Mouse (Mus musculus) lung, embryonic 14.5 days (tissue): ENCODE data around the gene Nrf1. TPM values are rescaled to one million over a fixed set of nuclear protein-coding genes. Genes with fewer than 3 reads are reported as not detected.

Experiments used
- ATAC-seq: fragments of 200-750 bp; cut with Nextera tagmentation; 2 replicates; pipeline ENCODE4 v1.8.0; 2017; ENCODE audit warnings: mild to moderate bottlenecking, moderate TSS enrichment, moderate library complexity; ENCODE audit not compliant: insufficient read depth
- DNase-seq: peaks from one replicate; pipeline ENCODE4 v3.0.0-alpha.2; 2015
- H3K27ac ChIP-seq: fragments of 300-500 bp; sonication (generic); 2 replicates; pipeline ENCODE4 v1.5.1; 2014; ENCODE audit warnings: low read depth, mild to moderate bottlenecking, moderate library complexity
- H3K27me3 ChIP-seq: fragments of 300-500 bp; sonication (generic); 2 replicates; pipeline ENCODE4 v1.6.1; 2014; ENCODE audit warnings: low read length, control low read depth; ENCODE audit not compliant: insufficient read depth
- H3K36me3 ChIP-seq: fragments of 300-500 bp; sonication (generic); 2 replicates; pipeline ENCODE4 v1.6.1; 2014; ENCODE audit warnings: control low read depth; ENCODE audit not compliant: insufficient read depth
- H3K4me1 ChIP-seq: fragments of 300-500 bp; sonication (generic); 2 replicates; pipeline ENCODE4 v1.6.1; 2014; ENCODE audit warnings: antibody characterized with exemption, control low read depth; ENCODE audit not compliant: insufficient read depth
- H3K4me2 ChIP-seq: fragments of 300-500 bp; sonication (generic); 2 replicates; pipeline ENCODE4 v1.6.1; 2014; ENCODE audit warnings: mild to moderate bottlenecking
- H3K4me3 ChIP-seq: fragments of 300-500 bp; sonication (generic); 2 replicates; pipeline ENCODE4 v1.5.1; 2014; ENCODE audit warnings: low read depth, low read length
- H3K9ac ChIP-seq: fragments of 300-500 bp; sonication (generic); 2 replicates; pipeline ENCODE4 v1.6.1; 2014
- H3K9me3 ChIP-seq: fragments of 300-500 bp; sonication (generic); 2 replicates; pipeline ENCODE4 v1.6.1; 2016; ENCODE audit warnings: low read depth, low read length, control low read depth
- CTCF ChIP-seq: IDR thresholded peaks from 2 replicates; pipeline ENCODE4 v1.5.1; 2016; ENCODE audit warnings: antibody characterized with exemption, low read depth
- WGBS: fragments of 180-500 bp; shearing (Covaris S2); extraction: QIAGEN DNeasy Blood & Tissue Kit; methylation state at CpG from one replicate; pipeline ENCODE4 v1.1.7; 2014; 5-methylcytosine and 5-hydroxymethylcytosine counted together
- polyA plus RNA-seq: library from polyadenylated mRNA; unstranded; fragments of >200 nt; fragmentation: Nextera tagmentation; extraction: Ambion mirVana; gene quantifications from 2 replicates; pipeline ENCODE4 v1.2.1, GENCODE M21; 2014

Nrf1 gene
- polyA plus RNA-seq, 1 experiment from 2014 or later: 78.0 TPM

GRCm38 (mm10) chr6:30168275-30168674 is 120.5 kb downstream of the Nrf1 start:
- H3K9me3 ChIP-seq: no peaks in the 10 kb centered on the region
- ATAC-seq (no peak), DNase-seq (peak; percentile 50)
- H3K9ac ChIP-seq: no peak overlapping the region
- no peak overlapping the region for H3K4me2 ChIP-seq
- no peak for TF ChIP-seq CTCF
- H3K4me1 ChIP-seq: no peaks in the 10 kb centered on the region
- 78% methylated on average over 3 of the region's 3 CpGs for WGBS
- H3K27me3 ChIP-seq: peaks cover 39% of the 10 kb centered on the region
- H3K4me3 ChIP-seq: no peak overlapping the region
- H3K36me3 ChIP-seq: no peaks in the 10 kb centered on the region
- no peak overlapping the region for H3K27ac ChIP-seq

DNA sequence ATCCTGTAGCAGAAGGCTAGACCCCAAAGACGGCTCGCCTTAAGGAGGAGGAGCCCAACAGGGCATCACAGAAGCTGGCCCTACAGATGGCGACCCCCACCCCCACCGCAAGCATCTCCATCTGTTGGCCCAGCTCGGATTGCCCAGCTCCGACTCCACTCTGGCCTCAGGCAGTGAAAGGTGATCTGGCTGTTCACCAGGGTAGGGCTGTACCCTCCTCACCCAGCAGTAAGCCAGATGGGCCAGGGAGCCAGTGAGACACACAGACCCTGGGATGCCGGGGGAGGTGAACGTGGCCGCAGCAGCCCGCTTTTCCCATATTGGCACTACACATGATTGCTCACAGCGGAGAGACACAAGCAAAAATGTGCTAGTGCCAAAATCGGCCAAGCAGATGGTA is 121.4 kb downstream of the Nrf1 start:
- H3K9me3 ChIP-seq: no peaks in the 10 kb centered on the region
- H3K27me3 ChIP-seq: peaks cover 47% of the 10 kb centered on the region
- no peaks in the 10 kb centered on the region for H3K36me3 ChIP-seq
- H3K9ac ChIP-seq: no peak overlapping the region
- DNase-seq: no peak
- no peak for ATAC-seq
- H3K27ac ChIP-seq: no peak overlapping the region
- WGBS: 64% methylated on average over 12 of the region's 12 CpGs
- no peak overlapping the region for H3K4me2 ChIP-seq
- no peak overlapping the region for H3K4me3 ChIP-seq
- TF ChIP-seq CTCF: no peak
- H3K4me1 ChIP-seq: no peaks in the 10 kb centered on the region

DNA sequence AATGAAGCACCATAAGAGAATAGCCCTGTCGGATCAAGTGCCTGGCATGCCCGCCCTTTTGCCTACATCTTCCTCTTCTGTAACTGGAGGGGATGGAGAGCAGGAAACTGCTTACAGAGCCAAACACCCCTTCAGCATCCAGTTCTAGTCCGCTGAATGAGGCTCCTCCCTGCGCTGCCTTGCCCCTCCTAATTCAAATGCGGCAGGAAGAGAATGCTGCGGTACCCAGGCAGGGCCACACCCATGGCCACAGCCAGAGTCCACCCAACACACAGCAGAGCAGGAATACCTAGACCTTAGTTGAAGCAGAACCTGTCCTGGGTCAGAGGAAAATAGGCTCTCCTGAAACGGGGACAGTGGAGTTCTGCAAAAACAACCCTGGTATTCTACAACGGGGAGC is 123.4 kb downstream of the Nrf1 start:
- Histone ChIP-seq H3K36me3 (no peaks in the 10 kb centered on the region), H3K4me1 (peaks cover 5% of the 10 kb centered on the region; the same call in 1 of the 2 replicates), H3K27me3 (peaks cover 68% of the 10 kb centered on the region), H3K9me3 (no peaks in the 10 kb centered on the region), H3K4me3 (no peak overlapping the region), H3K27ac (no peak overlapping the region), H3K4me2 (no peak overlapping the region), H3K9ac (no peak overlapping the region)
- ATAC-seq (no peak), DNase-seq (no peak)
- no peak for TF ChIP-seq CTCF
- 35% methylated on average over 8 of the region's 8 CpGs for WGBS

DNA sequence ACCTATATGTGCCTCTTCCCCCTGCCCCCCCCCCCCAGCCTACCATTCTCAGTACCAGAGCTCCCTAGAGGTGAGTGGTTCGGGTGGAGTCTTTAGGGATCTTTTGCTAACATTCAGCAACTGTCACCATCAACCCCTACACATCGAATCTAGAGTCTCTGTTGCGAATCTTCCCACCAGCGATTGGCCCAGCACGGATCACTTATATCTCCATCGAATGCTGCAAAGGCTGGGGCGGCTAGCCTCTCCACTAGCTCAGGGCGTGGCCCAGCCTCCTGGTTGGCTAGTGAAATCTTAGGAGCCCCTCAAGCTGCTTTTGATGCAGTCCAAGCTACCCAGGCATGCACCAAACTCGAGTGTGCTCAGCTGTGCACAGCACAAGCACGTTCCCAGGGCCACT is 124.2 kb downstream of the Nrf1 start:
- no peak for ATAC-seq

GRCm38 (mm10) chr6:30172441-30172819 is 124.6 kb downstream of the Nrf1 start:
- H3K4me2 ChIP-seq: peak overlapping the region; percentile 57
- ATAC-seq (no peak), DNase-seq (no peak)
- no peaks in the 10 kb centered on the region for H3K36me3 ChIP-seq
- TF ChIP-seq CTCF: no peak
- H3K4me1 ChIP-seq: peaks cover 5% of the 10 kb centered on the region; the same call in 1 of the 2 replicates
- WGBS: 11% methylated on average over 8 of the region's 8 CpGs
- H3K9ac ChIP-seq: peak overlapping the region; percentile 60; the same call in 1 of the 2 replicates
- H3K9me3 ChIP-seq: no peaks in the 10 kb centered on the region
- peak overlapping the region; percentile 45 for H3K4me3 ChIP-seq
- H3K27ac ChIP-seq: no peak overlapping the region
- H3K27me3 ChIP-seq: peaks cover 80% of the 10 kb centered on the region

More for the DNA sequence above, 124.2 kb downstream of the Nrf1 start:
- no peaks in the 10 kb centered on the region for H3K9me3 ChIP-seq
- no peak for TF ChIP-seq CTCF
- H3K4me2 ChIP-seq: peak overlapping the region; percentile 57
- DNase-seq: no peak
- no peak overlapping the region for H3K9ac ChIP-seq
- WGBS: 16% methylated on average over 10 of the region's 10 CpGs
- H3K36me3 ChIP-seq: no peaks in the 10 kb centered on the region
- no peak overlapping the region for H3K27ac ChIP-seq
- peak overlapping the region; percentile 45; the same call in 1 of the 2 replicates for H3K4me3 ChIP-seq
- peaks cover 76% of the 10 kb centered on the region for H3K27me3 ChIP-seq
- peaks cover 5% of the 10 kb centered on the region; the same call in 1 of the 2 replicates for H3K4me1 ChIP-seq

GRCm38 (mm10) chr6:30172820-30173550 is 125.2 kb downstream of the Nrf1 start:
- Histone ChIP-seq H3K9me3 (no peaks in the 10 kb centered on the region), H3K4me2 (peak overlapping the region; percentile 57), H3K27me3 (peaks cover 85% of the 10 kb centered on the region), H3K27ac (peak overlapping the region; percentile 80), H3K4me1 (peaks cover 5% of the 10 kb centered on the region; the same call in 1 of the 2 replicates), H3K4me3 (peak overlapping the region; percentile 45), H3K9ac (peak overlapping the region; percentile 60), H3K36me3 (no peaks in the 10 kb centered on the region)
- 2% methylated on average over 44 of the region's 44 CpGs for WGBS
- ATAC-seq (peak; percentile 1; the same call in 1 of the 2 replicates), DNase-seq (peak; percentile 63)
- TF ChIP-seq CTCF: peak; percentile 70
